Mouse (Mus musculus) liver, embryonic 14.5 days (tissue): ENCODE results near the gene Eya2.

Source experiments
- CTCF ChIP-seq: IDR thresholded peaks from 2 replicates; pipeline ENCODE4 v1.5.1; 2016; ENCODE audit warnings: antibody characterized with exemption, low read depth, control low read depth
- EP300 ChIP-seq: IDR thresholded peaks from 2 replicates; pipeline ENCODE4 v1.6.1; 2016; ENCODE audit warnings: antibody characterized with exemption, low read depth

GRCm38 (mm10) chr2:165785312-165786036 is 190.6 kb downstream of the Eya2 start:
- TF ChIP-seq EP300 (no peak), CTCF (no peak)
